Mouse (Mus musculus): ENCODE measurements around the gene Slco1a4. TPM values are rescaled to one million over a fixed set of nuclear protein-coding genes. Genes with fewer than 3 reads are reported as not detected.
"Not testable (repeated sequence)": the region's sequence is repeated elsewhere in the genome, so short reads cannot be mapped to it uniquely, and the experiment has no call there.

Gene Slco1a4
- polyA plus RNA-seq (2017; shearing (Covaris generic)) = under 1 TPM in 1 of 3 experiments, not detected in 2; 0.16 TPM

DNA sequence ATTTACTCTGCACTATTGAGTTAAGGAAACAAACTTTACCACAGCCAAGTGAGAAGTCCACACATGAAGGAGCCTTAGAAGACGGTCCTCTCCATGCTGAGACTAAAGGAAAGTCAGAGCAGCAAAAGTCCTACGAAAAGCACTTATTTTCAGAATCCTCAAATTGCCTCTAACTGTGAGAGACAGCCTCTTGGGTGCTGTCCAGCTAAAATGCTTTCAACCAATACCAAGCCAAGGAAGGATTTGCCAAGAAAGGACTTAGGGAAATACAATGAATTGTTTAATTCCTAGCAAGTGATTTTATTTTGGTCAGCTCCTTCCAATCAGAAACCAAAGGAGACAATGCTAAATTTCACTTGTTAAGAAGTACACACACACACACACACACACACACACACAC, at the start of gene Slco1a4:
Slco1a4 (minus strand) TSS at position 115 of the 400 bp plus-strand sequence.
- ATAC-seq = no peak

DNA sequence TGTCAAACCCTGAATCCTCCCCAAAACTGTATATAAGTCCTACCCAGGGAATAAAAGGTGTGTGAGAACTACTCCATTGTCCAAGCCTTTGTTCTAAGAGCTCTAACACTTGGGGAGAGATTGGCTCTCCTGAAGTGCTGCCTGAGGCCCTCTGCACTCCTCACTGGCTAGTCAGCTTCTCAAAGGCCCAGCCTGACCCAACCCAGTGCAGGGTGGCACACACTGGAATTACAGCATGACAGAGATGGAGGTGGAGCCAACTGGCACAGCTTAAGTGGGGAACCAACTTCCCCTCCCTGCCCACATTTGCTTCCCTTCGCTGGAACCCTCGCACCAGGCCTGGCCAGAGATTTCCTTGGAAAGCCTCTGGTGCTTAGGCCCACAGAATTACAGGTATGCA, 42.2 kb upstream of the Slco1a4 start:
- ATAC-seq = no peak

GRCm38 (mm10) chr6:141889723-141890122, 33.7 kb upstream of the Slco1a4 start:
- ATAC-seq = no peak

- ATAC-seq = no peak
Measured at GRCm38 (mm10) chr6:141888248-141888647, 32.2 kb upstream of the Slco1a4 start.

DNA sequence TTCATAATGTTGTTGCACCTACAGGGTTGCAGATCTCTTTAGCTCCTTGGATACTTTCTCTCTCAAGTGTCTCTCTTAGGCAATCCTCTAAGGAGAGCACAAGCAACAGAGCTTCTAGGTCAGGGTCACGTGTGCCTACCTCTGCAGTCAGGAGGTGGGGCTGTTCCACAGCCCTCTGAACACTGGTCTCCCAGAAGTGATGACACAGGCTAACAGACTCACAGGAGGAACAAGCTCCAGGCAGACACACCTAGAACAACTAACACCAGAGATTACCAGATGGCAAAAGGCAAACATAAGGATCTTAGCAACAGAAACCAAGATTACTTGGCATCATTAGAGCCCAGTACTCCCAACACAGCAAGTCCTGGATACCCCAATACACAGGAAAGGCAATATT, 26.6 kb upstream of the Slco1a4 start:
- no peak for ATAC-seq

GRCm38 (mm10) chr6:141875742-141876141, 19.7 kb upstream of the Slco1a4 start:
- not testable (repeated sequence) for ATAC-seq

GRCm38 (mm10) chr6:141871711-141872110, 15.7 kb upstream of the Slco1a4 start:
- no peak for ATAC-seq

GRCm38 (mm10) chr6:141868735-141869134, 12.7 kb upstream of the Slco1a4 start:
- no peak for ATAC-seq

- no peak for ATAC-seq
Measured at GRCm38 (mm10) chr6:141866026-141866425, 10.0 kb upstream of the Slco1a4 start.

GRCm38 (mm10) chr6:141857735-141858531, 1.9 kb upstream of the Slco1a4 start:
- no peak for ATAC-seq

DNA sequence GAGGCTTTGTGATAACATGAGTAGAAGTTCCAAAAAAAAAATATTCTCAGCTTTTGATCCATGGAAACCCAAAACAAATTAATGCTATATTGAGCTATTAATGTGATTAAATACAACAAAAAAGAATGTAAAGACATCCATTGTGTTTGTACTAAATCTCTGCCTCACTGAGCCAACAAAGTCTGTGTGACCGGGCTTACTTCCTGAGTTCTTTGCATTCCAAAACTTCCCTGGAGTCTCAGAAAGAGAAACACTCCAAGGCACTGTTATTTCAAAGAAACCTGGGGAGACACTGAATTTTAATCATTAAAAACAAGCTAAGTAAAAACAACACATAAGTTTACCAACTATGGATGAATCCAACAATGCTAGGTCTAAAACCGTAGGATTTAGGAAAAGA, 2.4 kb downstream of the Slco1a4 start:
- ATAC-seq = no peak

DNA sequence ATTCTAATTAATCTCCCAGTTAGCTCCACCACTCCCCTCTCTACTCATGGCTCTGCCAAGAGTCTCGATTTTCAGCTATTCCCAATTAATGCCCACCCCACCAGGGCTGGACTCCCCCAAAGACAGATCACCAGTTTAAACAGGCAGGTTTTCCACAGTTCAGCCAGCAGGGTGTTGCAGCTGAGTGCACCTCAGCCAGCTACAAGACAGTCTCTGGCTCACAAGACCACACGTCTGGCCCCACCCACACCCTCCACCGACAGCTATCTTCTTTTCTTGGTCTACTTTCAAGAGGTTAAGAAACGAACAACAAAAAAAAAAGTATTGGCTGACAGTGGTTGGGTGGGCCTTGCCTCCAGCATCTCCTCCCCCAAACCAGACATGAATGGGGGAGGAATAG, 6.9 kb downstream of the Slco1a4 start:
- ATAC-seq = no peak

GRCm38 (mm10) chr6:141797837-141798236, 58.2 kb downstream of the Slco1a4 start:
- no peak for ATAC-seq

GRCm38 (mm10) chr6:141774476-141774875, 81.5 kb downstream of the Slco1a4 start:
- ATAC-seq = no peak

DNA sequence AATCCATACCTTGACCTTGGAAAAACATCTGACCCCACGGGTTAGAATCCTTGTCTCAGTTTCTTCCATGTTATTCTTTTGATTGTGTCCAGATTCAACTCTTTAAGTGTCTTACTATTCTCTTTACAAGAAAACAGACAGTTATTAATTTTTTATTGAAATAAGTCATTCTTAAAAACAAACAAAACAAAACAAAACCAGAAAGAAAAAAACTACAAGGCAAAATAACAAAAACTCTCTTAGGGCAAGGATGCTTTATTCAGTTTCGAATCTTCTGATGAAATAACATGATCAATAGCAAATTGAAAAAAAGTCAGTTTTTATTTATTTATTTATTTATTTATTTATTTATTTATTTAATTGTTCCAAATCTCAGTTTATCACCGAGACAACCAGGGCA, 82.3 kb downstream of the Slco1a4 start, which contains the start of gene Gm5724:
Gm5724 (minus strand) TSS at position 101 of the 400 bp plus-strand sequence.
- ATAC-seq = no peak

Other genes starting within 250 kb of the Slco1a4 start
- not detected for gene Slco1b2, start 226.7 kb downstream of the Slco1a4 start, polyA plus RNA-seq (2017; shearing (Covaris generic))
- not detected for gene Gm5724, start 82.4 kb downstream of the Slco1a4 start, polyA plus RNA-seq (2017; shearing (Covaris generic))
- not detected for gene Slco1a1, start 90.8 kb upstream of the Slco1a4 start, polyA plus RNA-seq (2017; shearing (Covaris generic))
- gene Gm6614, start 155.2 kb upstream of the Slco1a4 start, polyA plus RNA-seq (2017; shearing (Covaris generic)) = not detected

Measured in inflammation-experienced regulatory T-cells, adult 6 months (primary cell).